Mouse (Mus musculus) CH12.LX (cell line): ENCODE results near the gene Bpifb6.

Source experiments
- HCFC1 ChIP-seq: IDR thresholded peaks from 2 replicates; pipeline ENCODE4 v1.6.1; 2012; ENCODE audit warnings: low read depth, mild to moderate bottlenecking, inconsistent platforms, low read length, improper control_type of control experiment
- TCF12 ChIP-seq: IDR thresholded peaks from 2 replicates; pipeline ENCODE4 v1.6.1; 2014; ENCODE audit warnings: low read depth, mild to moderate bottlenecking, inconsistent platforms, low read length, improper control_type of control experiment

GRCm38 (mm10) chr2:153906626-153907025, 6.4 kb downstream of the Bpifb6 start:
- TF ChIP-seq TCF12 (no peak), HCFC1 (no peak)
